Mouse (Mus musculus) testis, adult 2 months (tissue): ENCODE data around the gene Foxn4. TPM values are rescaled to one million over a fixed set of nuclear protein-coding genes. Genes with fewer than 3 reads are reported as not detected.

Source experiments
- H3K27ac ChIP-seq: fragments of 200-500 bp; 2 replicates; pipeline ENCODE4 v1.5.1; 2012; ENCODE audit warnings: low read depth, low read length; ENCODE audit not compliant: control insufficient read depth, insufficient read depth
- H3K27me3 ChIP-seq: fragments of 200-500 bp; 2 replicates; pipeline ENCODE4 v1.6.1; 2012; ENCODE audit warnings: mild to moderate bottlenecking, low read length, moderate library complexity; ENCODE audit not compliant: control insufficient read depth, insufficient read depth
- H3K36me3 ChIP-seq: fragments of 200-500 bp; 2 replicates; pipeline ENCODE4 v1.6.1; 2012; ENCODE audit warnings: mild to moderate bottlenecking, low read length; ENCODE audit not compliant: control insufficient read depth, insufficient read depth
- H3K4me1 ChIP-seq: fragments of 200-500 bp; 2 replicates; pipeline ENCODE4 v1.6.1; 2012; ENCODE audit warnings: low read length; ENCODE audit not compliant: control insufficient read depth, insufficient read depth
- H3K4me3 ChIP-seq: fragments of 200-500 bp; 2 replicates; pipeline ENCODE4 v1.5.1; 2012; ENCODE audit warnings: low read depth, mild to moderate bottlenecking, low read length, moderate library complexity, mixed read lengths; ENCODE audit not compliant: control insufficient read depth
- CTCF ChIP-seq: fragments of 200-500 bp; IDR thresholded peaks from 2 replicates; pipeline ENCODE4 v1.5.1; 2012; ENCODE audit warnings: low read depth, mild to moderate bottlenecking, inconsistent platforms, low read length, moderate library complexity; ENCODE audit not compliant: control insufficient read depth, insufficient read depth, insufficient replicate concordance
- POLR2A ChIP-seq: fragments of 200-500 bp; IDR thresholded peaks from 2 replicates; pipeline ENCODE4 v1.6.1; 2012; ENCODE audit warnings: low read depth, mild to moderate bottlenecking, inconsistent platforms, low read length, moderate library complexity; ENCODE audit not compliant: control insufficient read depth
- polyA plus RNA-seq: library from polyadenylated mRNA; depleted of rRNA; stranded (reverse); fragments of >200 nt; gene quantifications from 2 replicates; pipeline ENCODE4 v1.2.3, GENCODE M21; 2012; rRNA removed

Foxn4 gene
- 0.28 and 0.49 TPM in 2 replicates for polyA plus RNA-seq

- no peak for TF ChIP-seq CTCF
- TF ChIP-seq POLR2A = no peak
- H3K36me3 ChIP-seq = no peaks in the 10 kb centered on the region
- H3K27ac ChIP-seq = no peak within 1 kb of the TSS
- peak within 1 kb of the TSS; percentile 36; the same call in 1 of the 2 replicates for H3K4me3 ChIP-seq
- H3K27me3 ChIP-seq = no peaks in the 10 kb centered on the region; the same call in 1 of the 2 replicates
- H3K4me1 ChIP-seq = peaks cover 11% of the 10 kb centered on the region
Measured at GRCm38 (mm10) chr5:114273693-114274402, at the start of gene Foxn4. Gene Foxn4, minus strand, starts transcription at chr5:114273807.

GRCm38 (mm10) chr5:114323105-114323790 lies 49.6 kb upstream of the Foxn4 start:
- Histone ChIP-seq H3K36me3 (no peaks in the 10 kb centered on the region), H3K4me3 (no peak overlapping the region), H3K4me1 (no peaks in the 10 kb centered on the region), H3K27ac (no peak overlapping the region), H3K27me3 (no peaks in the 10 kb centered on the region)
- TF ChIP-seq CTCF (no peak), POLR2A (no peak)

GRCm38 (mm10) chr5:114309680-114310036 lies 36.1 kb upstream of the Foxn4 start:
- Histone ChIP-seq H3K36me3 (no peaks in the 10 kb centered on the region), H3K4me3 (no peak overlapping the region), H3K27ac (no peak overlapping the region), H3K27me3 (no peaks in the 10 kb centered on the region), H3K4me1 (peaks cover under 1% of the 10 kb centered on the region; the same call in 1 of the 2 replicates)
- no peak for TF ChIP-seq CTCF
- TF ChIP-seq POLR2A = no peak

GRCm38 (mm10) chr5:114308765-114309679 lies 35.4 kb upstream of the Foxn4 start:
- TF ChIP-seq CTCF = no peak
- TF ChIP-seq POLR2A = no peak
- H3K4me1 ChIP-seq = no peaks in the 10 kb centered on the region; the same call in 1 of the 2 replicates
- H3K27ac ChIP-seq = no peak overlapping the region
- H3K27me3 ChIP-seq = no peaks in the 10 kb centered on the region
- H3K36me3 ChIP-seq = no peaks in the 10 kb centered on the region
- no peak overlapping the region for H3K4me3 ChIP-seq

- Histone ChIP-seq H3K4me3 (no peak overlapping the region), H3K27me3 (no peaks in the 10 kb centered on the region), H3K36me3 (no peaks in the 10 kb centered on the region), H3K27ac (no peak overlapping the region), H3K4me1 (no peaks in the 10 kb centered on the region)
- TF ChIP-seq POLR2A (no peak), CTCF (no peak)
Measured at GRCm38 (mm10) chr5:114306496-114306895, 32.9 kb upstream of the Foxn4 start.

GRCm38 (mm10) chr5:114303166-114303565 lies 29.6 kb upstream of the Foxn4 start:
- no peak overlapping the region for H3K27ac ChIP-seq
- H3K27me3 ChIP-seq = no peaks in the 10 kb centered on the region
- H3K36me3 ChIP-seq = no peaks in the 10 kb centered on the region
- no peaks in the 10 kb centered on the region for H3K4me1 ChIP-seq
- no peak overlapping the region for H3K4me3 ChIP-seq
- TF ChIP-seq CTCF (no peak), POLR2A (no peak)
